Mouse (Mus musculus): ENCODE data around the gene Ccdc93. TPM values are rescaled to one million over a fixed set of nuclear protein-coding genes. Genes with fewer than 3 reads are reported as not detected.

The Ccdc93 gene
- total RNA-seq, 2 experiments from 2014 or later, result 1.9 to 6.3 TPM

Other genes with a start within 250 kb of the Ccdc93 start
- gene Insig2, start 98.5 kb upstream of the Ccdc93 start, total RNA-seq (2015; ENCODE audit: low replicate concordance), result 6.3 TPM in 2 replicates
- gene Insig2, start 98.5 kb upstream of the Ccdc93 start, total RNA-seq (2017; ENCODE audit: low replicate concordance), result 2.9 and 13.6 TPM in 2 replicates
- not detected in 2 replicates for gene Htr5b, start 97.4 kb downstream of the Ccdc93 start, total RNA-seq (2015; ENCODE audit: low replicate concordance)
- gene Htr5b, start 97.4 kb downstream of the Ccdc93 start, total RNA-seq (2017; ENCODE audit: low replicate concordance), result not detected in 2 replicates
- 20.9 and 27.2 TPM in 2 replicates for gene Ddx18, start 136.9 kb downstream of the Ccdc93 start, total RNA-seq (2015; ENCODE audit: low replicate concordance)
- 3.2 and 9.7 TPM in 2 replicates for gene Ddx18, start 136.9 kb downstream of the Ccdc93 start, total RNA-seq (2017; ENCODE audit: low replicate concordance)